Mouse (Mus musculus) heart, postnatal 4 days (tissue): ENCODE measurements at regions not wholly inside any gene's neighbourhood (a gene's known extent, or its start where the extent isn't known, plus 50 kb on each side); places are given as distances from the start of the nearest gene placed in this dataset.
"Not testable (repeated sequence)": the region's sequence is repeated elsewhere in the genome, so short reads cannot be mapped to it uniquely, and the experiment has no call there.

Source experiments
- DNase-seq: peaks from one replicate; pipeline ENCODE4 v3.0.0; 2021

DNA sequence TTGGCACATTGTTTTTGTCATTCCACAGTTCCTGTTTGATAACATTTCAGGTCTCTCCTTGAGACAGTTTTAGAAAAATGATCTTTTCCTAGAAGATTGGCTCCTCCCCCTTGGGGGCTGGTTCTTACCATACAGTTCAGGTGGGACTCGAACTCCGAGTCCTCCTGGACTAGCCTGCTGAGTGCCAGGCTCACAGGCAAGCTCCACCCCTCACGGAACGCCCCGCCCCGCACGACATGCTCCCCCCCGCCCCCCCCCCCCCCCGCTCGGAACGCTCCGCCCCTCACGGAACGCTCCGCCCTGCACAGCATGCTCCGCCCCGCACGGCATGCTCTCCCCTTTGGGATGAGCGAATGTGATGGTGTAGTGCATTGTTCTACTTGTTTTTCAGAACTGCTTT, 65.9 kb upstream of the Inpp5a start:
- no peak for DNase-seq

DNA sequence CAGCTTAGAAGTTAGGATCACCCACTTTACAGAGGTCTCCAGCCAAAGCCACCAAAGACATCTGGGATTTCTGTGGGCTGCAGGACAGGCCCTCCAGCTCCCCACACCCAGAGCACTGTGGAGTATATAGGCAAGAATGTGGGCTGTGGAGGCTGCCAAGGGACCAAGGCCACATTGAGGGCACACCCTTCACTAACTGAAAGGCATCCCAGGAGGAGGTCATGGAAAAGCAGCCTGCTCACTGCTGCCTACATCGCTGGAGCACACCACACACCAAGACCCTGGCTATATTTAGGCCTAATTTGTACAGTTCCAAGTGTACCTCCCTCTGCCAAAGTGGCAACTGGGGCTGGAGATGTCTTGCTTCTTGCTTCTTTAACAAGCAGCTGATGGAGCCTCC, 61.9 kb upstream of the Inpp5a start:
- peak; percentile 60 for DNase-seq

DNA sequence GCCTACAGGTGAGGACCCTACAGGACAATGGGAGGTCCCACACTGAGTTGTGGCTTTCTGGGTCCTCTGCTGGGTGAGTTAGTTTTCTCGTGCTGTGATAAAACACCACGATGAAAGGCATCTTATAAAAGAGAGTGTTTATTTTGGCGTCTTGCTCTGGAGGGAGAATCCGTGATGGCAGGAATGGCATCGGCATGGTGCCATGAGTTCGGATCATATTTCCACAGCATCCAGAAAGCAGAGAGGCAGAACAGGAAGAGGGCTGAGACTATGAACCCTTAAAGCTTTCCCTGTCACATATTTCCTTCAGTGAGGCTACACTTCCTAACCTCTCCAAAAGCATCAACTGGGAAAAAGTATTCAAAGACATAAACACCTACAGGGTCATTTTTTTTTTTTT, 56.1 kb upstream of the Inpp5a start:
- DNase-seq = peak; percentile 59

DNA sequence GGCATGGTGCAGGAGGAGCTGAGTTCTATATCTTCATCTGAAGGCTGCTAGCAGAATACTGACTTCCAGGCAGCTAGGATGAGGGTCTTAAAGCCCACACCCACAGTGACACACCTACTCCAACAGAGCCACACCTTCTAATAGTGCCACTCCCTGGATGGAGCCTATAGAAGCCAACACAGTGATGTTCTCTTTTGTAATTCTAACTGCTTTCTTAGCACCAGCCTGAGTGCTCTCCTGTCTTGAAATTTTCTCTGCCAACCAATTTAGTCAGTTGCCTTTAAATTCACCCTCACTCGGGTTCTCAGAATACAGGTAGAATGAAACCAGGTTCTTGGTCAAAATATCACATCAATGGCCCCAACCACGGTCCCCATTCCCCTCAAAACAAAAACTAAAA, 50.9 kb upstream of the Inpp5a start:
- not testable (repeated sequence) for DNase-seq
